Mouse (Mus musculus) neural tube, embryonic 14.5 days (tissue): ENCODE measurements at regions not wholly inside any gene's neighbourhood (a gene's known extent, or its start where the extent isn't known, plus 50 kb on each side); places are given as distances from the start of the nearest gene placed in this dataset.

ENCODE experiments used
- ATAC-seq: fragments of 200-750 bp; cut with Nextera tagmentation; 2 replicates; pipeline ENCODE4 v1.8.0; 2017; ENCODE audit warnings: low read depth, mild to moderate bottlenecking, moderate TSS enrichment, moderate library complexity
- H3K27ac ChIP-seq: fragments of 300-500 bp; sonication (generic); 2 replicates; pipeline ENCODE4 v1.5.1; 2014; ENCODE audit warnings: low read depth, mild to moderate bottlenecking, control low read depth, low read length, moderate library complexity, mixed read lengths
- H3K27me3 ChIP-seq: fragments of 300-500 bp; sonication (generic); 2 replicates; pipeline ENCODE4 v1.6.1; 2014; ENCODE audit warnings: low read length; ENCODE audit not compliant: control insufficient read depth, insufficient read depth
- H3K36me3 ChIP-seq: fragments of 300-500 bp; sonication (generic); 2 replicates; pipeline ENCODE4 v1.6.1; 2014; ENCODE audit warnings: low read length, mixed read lengths; ENCODE audit not compliant: control insufficient read depth, insufficient read depth
- H3K4me1 ChIP-seq: fragments of 300-500 bp; sonication (generic); 2 replicates; pipeline ENCODE4 v1.6.1; 2014; ENCODE audit warnings: low read length; ENCODE audit not compliant: control insufficient read depth, insufficient read depth
- H3K4me2 ChIP-seq: fragments of 300-500 bp; sonication (generic); 2 replicates; pipeline ENCODE4 v1.6.1; 2014; ENCODE audit warnings: mild to moderate bottlenecking, low read depth, low read length, control low read depth
- H3K4me3 ChIP-seq: fragments of 300-500 bp; sonication (generic); 2 replicates; pipeline ENCODE4 v1.5.1; 2014; ENCODE audit warnings: low read depth, low read length, control low read depth, mixed read lengths
- H3K9ac ChIP-seq: fragments of 300-500 bp; sonication (generic); replicated peaks from 2 replicates; pipeline ENCODE4 v1.6.1; 2014; ENCODE audit warnings: low read depth, mild to moderate bottlenecking, control low read depth, low read length, mixed read lengths
- H3K9me3 ChIP-seq: fragments of 300-500 bp; sonication (generic); 2 replicates; pipeline ENCODE4 v1.6.1; 2016; ENCODE audit warnings: low read length; ENCODE audit not compliant: control insufficient read depth
- WGBS: fragments of 180-500 bp; shearing (Covaris S2); extraction: QIAGEN DNeasy Blood & Tissue Kit; methylation state at CpG from one replicate; pipeline ENCODE4 v1.1.7; 2014; 5-methylcytosine and 5-hydroxymethylcytosine counted together

- 56% methylated on average over 5 of the region's 5 CpGs for WGBS
- Histone ChIP-seq H3K9me3 (no peaks in the 10 kb centered on the region), H3K27ac (no peak overlapping the region), H3K36me3 (no peaks in the 10 kb centered on the region), H3K4me3 (no peak overlapping the region), H3K27me3 (no peaks in the 10 kb centered on the region), H3K4me2 (no peak overlapping the region), H3K4me1 (no peaks in the 10 kb centered on the region), H3K9ac (no peak overlapping the region)
- no peak; the same call in 1 of the 2 replicates for ATAC-seq
Observed at GRCm38 (mm10) chr9:80668575-80669248, 203.4 kb upstream of the Impg1 start.

GRCm38 (mm10) chr9:80658755-80659154 is 193.5 kb upstream of the Impg1 start:
- ATAC-seq = no peak
- WGBS = 88% methylated on average over 1 of the region's 1 CpGs
- Histone ChIP-seq H3K27ac (no peak overlapping the region), H3K9ac (no peak overlapping the region), H3K4me2 (no peak overlapping the region), H3K4me3 (no peak overlapping the region), H3K9me3 (no peaks in the 10 kb centered on the region), H3K4me1 (no peaks in the 10 kb centered on the region), H3K36me3 (no peaks in the 10 kb centered on the region), H3K27me3 (no peaks in the 10 kb centered on the region)

GRCm38 (mm10) chr9:80615114-80615513 is 149.8 kb upstream of the Impg1 start:
- no peak overlapping the region for H3K4me2 ChIP-seq
- H3K27ac ChIP-seq = no peak overlapping the region
- H3K9ac ChIP-seq = no peak overlapping the region
- H3K4me1 ChIP-seq = no peaks in the 10 kb centered on the region
- H3K4me3 ChIP-seq = no peak overlapping the region
- WGBS = 22% methylated on average over 3 of the region's 3 CpGs
- no peaks in the 10 kb centered on the region for H3K36me3 ChIP-seq
- no peaks in the 10 kb centered on the region for H3K27me3 ChIP-seq
- peak; percentile 51; the same call in 1 of the 2 replicates for ATAC-seq
- no peaks in the 10 kb centered on the region for H3K9me3 ChIP-seq

- Histone ChIP-seq H3K36me3 (no peaks in the 10 kb centered on the region), H3K27me3 (no peaks in the 10 kb centered on the region), H3K27ac (no peak overlapping the region), H3K4me1 (no peaks in the 10 kb centered on the region), H3K9ac (no peak overlapping the region), H3K9me3 (no peaks in the 10 kb centered on the region), H3K4me3 (no peak overlapping the region), H3K4me2 (no peak overlapping the region)
- ATAC-seq = no peak
Observed at GRCm38 (mm10) chr9:80600019-80600418, 134.7 kb upstream of the Impg1 start.

GRCm38 (mm10) chr9:80565388-80566024 is 100.2 kb upstream of the Impg1 start:
- Histone ChIP-seq H3K9ac (no peak overlapping the region), H3K4me1 (no peaks in the 10 kb centered on the region), H3K36me3 (no peaks in the 10 kb centered on the region), H3K4me3 (no peak overlapping the region), H3K9me3 (no peaks in the 10 kb centered on the region), H3K4me2 (no peak overlapping the region), H3K27me3 (no peaks in the 10 kb centered on the region), H3K27ac (no peak overlapping the region)
- ATAC-seq = no peak
- WGBS = 91% methylated on average over 4 of the region's 4 CpGs

- ATAC-seq = no peak
- Histone ChIP-seq H3K36me3 (no peaks in the 10 kb centered on the region), H3K4me3 (no peak overlapping the region), H3K27ac (no peak overlapping the region), H3K4me1 (no peaks in the 10 kb centered on the region), H3K4me2 (no peak overlapping the region), H3K9ac (no peak overlapping the region), H3K27me3 (no peaks in the 10 kb centered on the region), H3K9me3 (no peaks in the 10 kb centered on the region)
- WGBS = 64% methylated on average over 2 of the region's 2 CpGs
Observed at GRCm38 (mm10) chr9:80563655-80564054, 98.4 kb upstream of the Impg1 start.

- H3K4me1 ChIP-seq = no peaks in the 10 kb centered on the region
- no peaks in the 10 kb centered on the region for H3K36me3 ChIP-seq
- peak; percentile 34; the same call in 1 of the 2 replicates for ATAC-seq
- no peaks in the 10 kb centered on the region for H3K9me3 ChIP-seq
- H3K27me3 ChIP-seq = no peaks in the 10 kb centered on the region
- H3K4me2 ChIP-seq = no peak overlapping the region
- no peak overlapping the region for H3K27ac ChIP-seq
- 35% methylated on average over 1 of the region's 1 CpGs for WGBS
- H3K4me3 ChIP-seq = no peak overlapping the region
- H3K9ac ChIP-seq = no peak overlapping the region
Observed at GRCm38 (mm10) chr9:80555531-80556067, 90.3 kb upstream of the Impg1 start.
